Mouse (Mus musculus) brain, adult 2 months (tissue): ENCODE measurements around the gene Csf2rb.

Experiments used
- DNase-seq: peaks from one replicate; pipeline ENCODE4 v3.0.0; 2011; ENCODE audit warnings: low read depth, low spot score

Csf2rb gene

DNA sequence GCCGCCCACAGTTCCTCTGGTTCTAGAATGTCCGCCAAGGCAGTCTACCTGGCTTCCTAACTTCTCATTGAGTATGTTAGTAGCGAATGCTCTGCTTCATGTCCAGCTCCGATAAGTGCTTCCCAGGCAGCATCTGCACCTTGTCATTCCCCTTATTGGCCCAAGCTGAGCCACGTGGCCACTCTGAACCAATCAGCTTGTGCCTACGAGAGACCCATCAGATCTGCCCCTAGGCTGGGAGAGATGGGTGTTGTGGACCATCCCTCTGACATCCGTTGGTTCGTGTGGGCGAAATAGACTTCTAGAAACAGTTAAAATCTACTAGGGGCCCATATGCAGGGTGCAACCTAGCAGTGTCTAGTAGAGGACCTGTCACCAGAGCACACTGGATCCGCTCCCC is 52.3 kb downstream of the Csf2rb start:
- DNase-seq = no peak

DNA sequence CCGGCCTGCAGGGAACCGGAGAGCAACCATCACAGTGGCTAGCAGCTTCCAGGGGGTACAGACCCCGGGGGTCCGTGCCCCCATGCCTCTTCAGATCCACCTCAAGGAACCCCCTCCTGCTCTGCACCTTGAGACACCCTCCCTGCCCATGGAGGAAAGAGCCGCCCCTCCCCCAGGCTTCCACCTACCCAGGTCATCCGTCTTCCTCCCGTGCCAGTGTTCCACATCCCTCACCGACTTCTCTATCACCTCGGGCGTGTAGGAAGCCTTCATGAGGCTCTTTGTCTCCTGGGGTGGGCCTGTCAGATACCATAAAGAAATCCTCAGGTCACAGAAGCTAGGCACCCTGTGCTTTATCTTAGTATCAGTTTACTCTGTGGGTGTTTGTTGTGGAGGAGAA is 53.0 kb downstream of the Csf2rb start:
- no peak for DNase-seq

DNA sequence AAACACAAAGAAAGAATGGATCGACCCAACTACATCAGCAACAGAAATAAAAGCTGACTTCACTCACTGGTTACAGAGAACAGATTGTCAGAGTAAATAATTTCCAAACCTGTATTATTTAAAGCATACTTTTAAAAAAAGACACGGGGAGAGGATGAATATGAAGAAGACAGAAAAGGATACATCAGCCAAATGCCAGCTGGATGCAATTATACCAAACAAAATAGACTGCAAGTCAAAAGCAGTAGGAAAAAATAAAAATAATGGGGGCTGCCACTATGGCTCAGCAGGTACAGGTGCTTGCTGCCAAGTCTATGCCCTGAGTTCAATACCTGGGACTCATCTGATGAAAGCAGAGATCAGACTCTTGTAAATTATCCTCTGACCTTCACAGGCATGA is 54.7 kb downstream of the Csf2rb start:
- peak; percentile 62 for DNase-seq

DNA sequence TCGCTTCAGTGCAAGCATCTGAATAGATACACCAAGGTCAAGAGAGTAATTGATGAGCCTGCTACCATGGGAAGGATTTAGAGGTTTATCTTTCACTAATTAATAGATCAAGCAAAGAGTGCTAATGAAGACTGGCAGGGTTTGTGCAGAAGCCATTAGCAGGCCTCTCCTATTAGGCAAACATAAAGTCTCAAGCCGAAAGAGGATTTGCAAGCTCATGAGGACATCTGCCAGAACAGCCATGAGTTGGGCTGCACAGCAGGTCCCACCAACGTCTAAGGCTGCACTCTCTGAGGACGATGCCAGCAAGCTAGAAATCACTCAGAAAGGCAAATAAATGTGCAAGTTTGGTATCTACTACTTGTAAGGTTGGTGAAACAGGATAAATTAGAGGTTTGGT is 55.2 kb downstream of the Csf2rb start:
- peak; percentile 71 for DNase-seq

DNA sequence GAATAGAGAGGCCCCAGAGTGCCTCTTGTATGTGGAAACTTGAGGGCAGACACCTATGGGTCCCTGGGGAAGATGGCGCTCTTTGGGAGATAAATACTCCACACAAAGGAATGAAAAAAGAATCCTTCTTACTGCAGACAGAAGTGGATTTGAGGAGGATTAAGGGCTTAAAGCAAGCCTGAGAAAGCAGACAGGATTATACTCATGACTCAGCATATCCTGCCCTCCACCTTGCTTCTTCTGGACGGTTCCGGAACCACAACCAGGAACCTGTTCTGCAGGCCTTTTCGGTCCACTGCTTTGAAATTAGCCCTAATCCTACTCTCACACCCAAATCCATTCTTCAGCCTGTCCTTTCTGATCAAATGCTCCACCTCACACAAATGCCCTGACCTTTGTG is 56.6 kb downstream of the Csf2rb start:
- DNase-seq = no peak

DNA sequence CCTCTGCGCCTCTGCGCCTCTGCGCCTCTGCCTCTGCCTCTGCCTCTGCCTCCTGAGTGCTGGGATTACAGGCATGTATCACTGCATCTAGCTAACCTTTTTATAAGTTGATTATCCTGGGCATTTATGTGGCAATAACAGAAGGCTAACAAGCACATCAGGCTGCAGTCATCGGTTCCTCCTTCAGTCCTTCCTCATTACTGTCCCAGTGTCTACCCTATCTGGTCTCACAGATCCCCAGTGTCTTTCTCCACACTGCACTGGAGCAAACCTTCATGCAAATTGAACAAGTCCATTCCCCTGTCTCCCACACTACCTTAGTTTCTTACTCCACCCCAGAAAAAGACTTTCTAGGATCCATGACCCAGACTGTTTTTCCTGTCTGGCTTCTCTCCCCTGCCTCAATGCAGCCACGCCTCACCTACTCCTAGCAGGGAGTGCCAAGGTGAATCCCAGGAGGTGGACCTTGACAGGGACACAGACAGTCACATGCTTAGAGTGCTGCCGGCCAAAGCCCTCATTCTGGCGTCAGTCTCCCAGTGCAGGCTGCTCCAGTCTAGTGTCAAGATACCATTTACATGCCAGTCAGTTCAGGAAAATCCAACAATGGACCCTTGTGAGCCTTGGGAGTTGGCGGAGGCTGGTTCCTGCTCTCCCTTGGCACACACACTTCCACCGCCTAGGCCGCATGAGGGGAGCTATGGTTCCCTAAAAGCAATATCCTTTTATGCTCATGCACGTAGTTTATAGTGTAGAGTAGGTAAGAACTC is 58.1 kb downstream of the Csf2rb start:
- peak; percentile 91 for DNase-seq

DNA sequence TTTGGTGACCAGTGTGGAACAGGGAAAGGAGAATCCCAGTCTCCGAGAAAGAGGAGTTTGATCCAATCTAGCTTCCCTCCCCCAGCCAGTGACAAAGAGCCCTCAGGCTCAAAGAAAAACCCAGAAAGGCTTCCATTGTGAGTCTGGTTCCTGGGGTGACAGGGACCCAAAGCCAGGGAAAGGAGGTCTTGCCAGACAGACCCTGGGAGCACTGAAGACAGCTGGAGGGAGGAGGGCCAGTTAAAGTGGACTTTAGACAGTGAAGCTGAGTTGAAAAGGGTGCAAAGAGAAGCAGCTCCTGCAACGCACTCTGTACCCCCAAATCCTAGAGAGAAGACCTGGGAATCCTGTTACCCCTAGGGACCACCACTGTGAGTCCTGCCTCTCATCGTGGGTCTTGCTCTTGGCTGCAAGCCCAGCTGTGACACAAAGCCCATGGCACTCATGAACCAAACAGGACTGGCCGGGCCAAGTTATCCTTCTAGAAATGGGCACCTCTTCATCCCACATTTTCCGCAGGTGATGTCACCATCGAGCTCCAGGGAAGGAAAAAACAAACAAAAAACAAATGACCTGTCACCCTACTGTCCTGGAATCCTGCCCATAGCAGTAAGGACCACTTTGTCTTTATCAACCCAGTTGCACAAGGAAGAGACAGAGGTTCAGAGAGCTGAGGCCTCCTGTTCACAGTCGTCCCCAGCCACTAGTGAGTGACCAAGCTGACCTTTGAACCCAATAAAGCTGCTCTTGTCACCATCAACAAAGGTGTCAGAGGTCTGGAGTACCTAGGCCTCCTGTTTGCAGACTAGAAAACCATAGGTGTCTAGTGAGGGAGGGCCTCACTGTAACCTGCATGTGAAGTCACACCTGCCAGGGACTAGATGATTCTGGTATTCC is 58.9 kb downstream of the Csf2rb start:
- DNase-seq = peak; percentile 86

DNA sequence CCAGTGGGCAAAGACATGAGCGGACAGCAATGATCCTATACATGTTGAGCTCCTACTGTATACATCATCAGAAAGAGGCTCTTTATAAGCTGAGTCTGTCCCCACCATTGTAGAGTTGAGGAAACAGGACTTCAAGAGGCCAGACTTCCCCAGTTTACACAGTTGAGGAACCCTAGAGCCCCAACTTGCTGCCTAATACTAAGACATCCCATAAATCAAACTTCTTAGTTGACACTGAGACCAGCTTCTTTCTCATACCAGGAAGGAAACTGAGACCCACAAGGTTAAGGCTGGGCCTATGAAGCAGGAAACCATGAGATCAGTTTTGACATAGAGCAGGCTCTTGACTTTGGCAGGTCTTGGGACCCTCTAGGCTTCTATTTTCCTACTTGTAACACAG is 60.0 kb downstream of the Csf2rb start:
- DNase-seq = no peak

DNA sequence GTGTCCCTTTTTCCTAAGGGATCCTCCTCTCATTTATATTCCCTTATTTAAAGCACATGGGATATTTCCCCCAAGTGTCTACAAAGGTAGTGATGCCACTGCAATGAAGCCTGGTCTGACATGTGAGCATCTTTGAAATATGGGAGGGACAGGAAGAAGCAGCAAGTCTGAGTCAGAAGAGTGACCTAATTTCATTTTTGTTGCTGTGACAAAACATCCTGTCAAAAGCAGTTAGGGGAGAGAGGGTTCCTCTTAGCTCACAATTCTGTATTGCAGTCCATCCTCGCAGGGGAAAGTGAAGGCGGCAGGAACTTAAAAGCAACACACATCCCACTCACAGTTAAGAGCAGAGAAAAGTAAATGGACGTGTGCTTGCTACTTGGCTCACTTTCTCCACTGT is 65.3 kb downstream of the Csf2rb start:
- peak; percentile 46 for DNase-seq

DNA sequence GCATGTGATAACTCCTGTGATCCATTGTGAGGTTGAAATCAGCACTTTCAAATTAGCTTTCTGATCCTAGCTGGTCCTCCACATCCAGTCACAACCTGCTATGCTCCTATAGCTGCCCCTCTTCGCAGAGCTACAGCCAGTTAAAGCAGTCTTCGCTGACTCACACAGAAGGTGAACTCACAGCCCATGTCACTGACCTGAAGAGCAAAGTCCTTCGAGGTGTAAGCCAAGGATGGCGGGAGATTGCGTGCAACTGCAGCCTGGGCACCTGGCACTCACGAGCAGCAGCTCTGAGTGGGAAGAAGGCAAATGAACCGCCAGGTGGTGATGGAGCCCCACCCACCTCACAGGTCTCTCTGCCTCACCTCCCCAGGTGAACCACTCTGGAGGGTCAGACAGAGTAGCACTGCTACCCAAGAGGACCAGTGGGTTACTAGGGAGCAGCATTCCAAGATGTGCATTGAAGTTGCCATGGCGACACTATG is 70.0 kb downstream of the Csf2rb start, which contains the start of gene Tex33:
Gene Tex33, minus strand, starts transcription at position 435 of the 485 bp plus-strand sequence.
- no peak for DNase-seq

DNA sequence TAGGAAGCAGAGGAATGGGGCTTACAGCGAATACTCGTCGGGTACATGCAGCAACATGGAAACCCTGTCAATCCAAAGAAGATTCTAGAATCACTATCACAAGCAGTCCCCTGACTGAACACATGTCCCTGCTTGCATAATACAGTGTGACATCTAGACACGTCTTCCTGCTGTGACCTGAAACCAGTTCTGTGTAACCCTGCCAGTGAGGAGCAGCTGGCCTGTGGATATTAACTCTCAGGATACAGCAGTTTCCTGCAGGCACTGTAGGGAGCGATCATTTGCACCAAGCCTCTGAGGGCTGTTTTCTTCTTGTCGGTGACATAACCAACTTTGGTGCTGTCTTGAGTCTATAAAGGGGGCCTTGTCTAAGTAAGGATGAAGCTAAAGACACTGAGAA is 75.8 kb downstream of the Csf2rb start:
- DNase-seq = peak; percentile 29

DNA sequence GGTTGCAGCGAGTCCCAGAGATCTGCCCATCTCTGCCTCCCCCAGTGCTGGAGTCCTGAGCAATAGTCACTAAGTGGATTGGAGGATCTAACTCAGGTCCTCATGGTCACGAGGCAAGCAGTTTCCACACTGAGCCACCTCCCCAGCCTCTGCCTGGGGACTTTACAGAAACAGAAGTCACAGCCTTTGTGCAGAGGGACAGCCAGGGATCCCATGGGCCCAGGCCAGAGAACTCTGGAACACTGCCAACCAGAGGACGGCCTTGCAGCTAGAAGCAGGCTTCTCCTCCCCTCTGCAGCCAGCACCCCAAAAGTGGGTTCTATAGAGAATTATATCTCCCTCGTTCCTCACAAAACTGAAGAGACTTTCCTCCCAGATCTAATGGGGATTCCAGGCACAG is 76.4 kb downstream of the Csf2rb start:
- DNase-seq = peak; percentile 74

DNA sequence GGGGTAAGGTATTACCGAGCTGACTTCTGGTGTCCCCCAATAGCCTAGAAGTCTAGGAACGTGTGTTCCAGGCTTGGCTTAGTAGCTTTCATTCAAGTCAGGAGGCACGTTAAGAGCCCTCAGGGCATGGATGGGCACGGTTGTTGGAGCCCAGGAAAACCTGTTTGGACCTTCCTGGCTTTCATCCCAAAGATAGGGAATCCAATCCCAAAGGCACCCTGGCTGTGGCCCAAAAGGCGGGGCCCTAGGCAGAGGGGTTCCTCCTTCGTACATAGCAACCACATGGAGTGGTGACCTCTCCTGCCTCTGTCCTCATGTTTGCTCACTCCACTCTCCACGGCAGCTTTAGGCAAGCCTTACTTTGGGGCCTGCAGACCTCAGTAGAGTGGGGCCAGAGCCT is 76.9 kb downstream of the Csf2rb start:
- no peak for DNase-seq

DNA sequence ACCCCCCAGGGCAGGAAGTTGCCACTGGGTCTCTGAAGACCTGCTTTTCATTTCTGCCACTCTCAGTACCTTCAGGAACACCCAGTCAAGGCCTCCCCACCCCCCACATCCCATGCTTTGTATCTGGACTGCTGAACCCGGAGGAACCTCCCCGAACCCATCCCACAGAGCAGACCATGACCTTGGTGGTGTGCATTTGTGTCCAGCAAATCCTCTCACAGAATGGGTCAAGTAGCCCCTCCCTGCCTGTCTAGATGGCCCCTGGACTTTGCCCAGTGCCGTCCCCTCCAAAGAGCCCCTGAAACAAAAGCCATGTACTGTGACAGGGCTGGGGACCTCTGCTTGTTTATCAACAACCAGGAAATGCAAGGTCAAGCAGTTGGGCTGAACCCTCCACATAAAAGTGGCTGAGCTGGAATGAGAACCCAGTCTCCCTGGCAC is 77.8 kb downstream of the Csf2rb start:
- no peak for DNase-seq
